Mouse (Mus musculus) hindbrain, embryonic 12.5 days (tissue): Measurements from ENCODE around the gene Pdcd2l. TPM values are rescaled to one million over a fixed set of nuclear protein-coding genes. Genes with fewer than 3 reads are reported as not detected.

Experiments
- ATAC-seq: fragments of 200-750 bp; cut with Nextera tagmentation; 2 replicates; pipeline ENCODE4 v1.8.0; 2017; ENCODE audit warnings: moderate TSS enrichment; ENCODE audit not compliant: low FRiP score
- H3K27ac ChIP-seq: fragments of 300-500 bp; sonication (generic); 2 replicates; pipeline ENCODE4 v1.5.1; 2016; ENCODE audit warnings: mild to moderate bottlenecking
- H3K27me3 ChIP-seq: fragments of 300-500 bp; sonication (generic); 2 replicates; pipeline ENCODE4 v1.6.1; 2016; ENCODE audit warnings: mild to moderate bottlenecking
- H3K36me3 ChIP-seq: fragments of 300-500 bp; sonication (generic); 2 replicates; pipeline ENCODE4 v1.6.1; 2016; ENCODE audit warnings: mild to moderate bottlenecking
- H3K4me1 ChIP-seq: fragments of 300-500 bp; sonication (generic); 2 replicates; pipeline ENCODE4 v1.6.1; 2016
- H3K4me2 ChIP-seq: fragments of 300-500 bp; sonication (generic); replicated peaks from 2 replicates; pipeline ENCODE4 v1.6.1; 2016; ENCODE audit warnings: mild to moderate bottlenecking
- H3K4me3 ChIP-seq: fragments of 300-500 bp; sonication (generic); 2 replicates; pipeline ENCODE4 v1.5.1; 2016; ENCODE audit warnings: mild to moderate bottlenecking
- H3K9ac ChIP-seq: fragments of 300-500 bp; sonication (generic); 2 replicates; pipeline ENCODE4 v1.6.1; 2016; ENCODE audit warnings: mild to moderate bottlenecking, moderate library complexity
- H3K9me3 ChIP-seq: fragments of 300-500 bp; sonication (generic); replicated peaks from 2 replicates; pipeline ENCODE4 v1.6.1; 2016; ENCODE audit warnings: mild to moderate bottlenecking
- WGBS: fragments of 180-500 bp; shearing (Covaris S2); methylation state at CpG from one replicate; pipeline ENCODE4 v1.1.7; 2016; 5-methylcytosine and 5-hydroxymethylcytosine counted together
- polyA plus RNA-seq: library from polyadenylated mRNA; unstranded; fragments of >200 nt; fragmentation: Nextera tagmentation; extraction: Ambion mirVana; gene quantifications from 2 replicates; pipeline ENCODE4 v1.2.1, GENCODE M21; 2016

Gene Pdcd2l
- polyA plus RNA-seq, 1 experiment from 2014 or later: 68.1 TPM

- Histone ChIP-seq H3K27ac (peak overlapping the region; percentile 87), H3K4me3 (peak overlapping the region; percentile 92), H3K4me2 (peak overlapping the region; percentile 86), H3K4me1 (peaks cover 12% of the 10 kb centered on the region), H3K27me3 (no peaks in the 10 kb centered on the region), H3K9ac (peak overlapping the region; percentile 94), H3K36me3 (peaks cover 18% of the 10 kb centered on the region), H3K9me3 (no peaks in the 10 kb centered on the region)
- under 1% methylated on average over 54 of the region's 54 CpGs for WGBS
- ATAC-seq: peak; percentile 87
Observed at GRCm38 (mm10) chr7:34167766-34168469, 28.5 kb downstream of the Pdcd2l start.

DNA sequence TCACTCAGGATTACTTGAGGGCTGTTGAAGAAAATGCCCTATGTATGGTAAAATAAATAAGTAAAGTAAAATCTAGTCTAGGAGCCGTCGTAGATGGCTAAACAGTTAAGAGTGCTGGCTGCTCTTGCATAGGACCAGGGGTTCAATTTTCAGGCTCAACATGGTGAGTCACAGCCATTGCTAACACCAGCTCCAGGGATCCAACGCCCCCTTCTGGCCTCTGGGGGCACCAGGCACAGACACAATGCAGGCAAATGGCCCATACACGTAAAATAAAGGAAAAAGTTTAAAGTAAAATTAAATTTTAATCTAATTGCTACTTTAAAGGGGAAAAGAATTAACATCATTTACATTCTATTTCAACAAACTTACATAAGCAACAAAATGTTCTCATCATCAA lies 29.6 kb downstream of the Pdcd2l start:
- no peak overlapping the region for H3K27ac ChIP-seq
- no peak overlapping the region for H3K9ac ChIP-seq
- WGBS: 58% methylated on average over 4 of the region's 4 CpGs
- H3K27me3 ChIP-seq: no peaks in the 10 kb centered on the region
- H3K4me1 ChIP-seq: peaks cover 12% of the 10 kb centered on the region
- H3K36me3 ChIP-seq: peaks cover 28% of the 10 kb centered on the region
- no peak overlapping the region for H3K4me3 ChIP-seq
- no peaks in the 10 kb centered on the region for H3K9me3 ChIP-seq
- no peak for ATAC-seq
- H3K4me2 ChIP-seq: peak overlapping the region; percentile 15; the same call in 1 of the 2 replicates

DNA sequence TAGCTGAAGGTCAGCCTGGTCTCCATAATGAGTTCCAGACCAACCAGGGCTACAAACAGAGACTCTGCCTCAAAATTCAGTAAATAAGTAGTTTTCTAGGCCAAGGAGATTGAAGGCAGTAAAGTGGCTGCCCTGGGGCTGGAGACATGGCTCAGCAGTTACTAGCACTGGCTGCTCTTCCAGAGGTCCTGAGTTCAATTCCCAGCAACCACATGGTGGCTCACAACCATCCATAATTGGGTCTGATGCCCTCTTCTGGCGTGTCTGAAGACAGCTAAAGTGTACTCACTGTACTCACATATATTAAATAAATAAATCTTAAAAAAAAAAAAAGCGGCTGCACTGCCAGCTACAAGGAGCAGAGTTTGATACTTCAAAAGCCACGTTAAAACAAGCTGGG lies 30.5 kb downstream of the Pdcd2l start:
- Histone ChIP-seq H3K36me3 (peaks cover 36% of the 10 kb centered on the region), H3K9ac (no peak overlapping the region), H3K9me3 (no peaks in the 10 kb centered on the region), H3K4me2 (no peak overlapping the region), H3K27ac (no peak overlapping the region), H3K27me3 (no peaks in the 10 kb centered on the region), H3K4me3 (no peak overlapping the region), H3K4me1 (peaks cover 12% of the 10 kb centered on the region)
- no peak for ATAC-seq
- 79% methylated on average over 3 of the region's 3 CpGs for WGBS

DNA sequence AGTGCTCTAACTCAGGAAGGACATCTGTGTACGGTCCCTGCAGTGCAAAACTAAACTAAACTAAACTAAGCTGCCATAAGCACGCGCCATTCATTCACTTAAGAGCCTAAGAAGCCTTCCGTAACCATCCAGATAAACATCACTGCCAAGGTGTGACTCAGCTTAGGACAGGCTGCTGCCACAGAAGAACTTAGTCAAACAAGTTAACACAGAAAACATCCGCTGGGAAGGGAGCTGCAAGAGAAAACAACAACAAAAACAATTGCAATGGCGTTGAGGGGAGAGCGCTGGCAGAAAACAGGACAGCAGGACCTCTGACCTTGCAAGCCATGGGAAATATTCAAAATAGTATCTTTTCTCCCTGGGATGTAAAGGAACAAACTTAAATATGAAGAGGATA lies 31.8 kb downstream of the Pdcd2l start:
- WGBS: 90% methylated on average over 7 of the region's 7 CpGs
- H3K9me3 ChIP-seq: no peaks in the 10 kb centered on the region
- H3K4me3 ChIP-seq: no peak overlapping the region
- ATAC-seq: no peak
- no peak overlapping the region for H3K9ac ChIP-seq
- H3K27ac ChIP-seq: no peak overlapping the region
- H3K27me3 ChIP-seq: no peaks in the 10 kb centered on the region
- peaks cover 48% of the 10 kb centered on the region for H3K36me3 ChIP-seq
- peaks cover 12% of the 10 kb centered on the region for H3K4me1 ChIP-seq
- no peak overlapping the region for H3K4me2 ChIP-seq

- Histone ChIP-seq H3K27me3 (no peaks in the 10 kb centered on the region), H3K4me3 (no peak overlapping the region), H3K9me3 (no peaks in the 10 kb centered on the region), H3K36me3 (peaks cover 93% of the 10 kb centered on the region), H3K4me2 (no peak overlapping the region), H3K9ac (no peak overlapping the region), H3K27ac (no peak overlapping the region), H3K4me1 (no peaks in the 10 kb centered on the region)
- ATAC-seq: no peak
- 88% methylated on average over 3 of the region's 3 CpGs for WGBS
Observed at GRCm38 (mm10) chr7:34159167-34159566, 37.3 kb downstream of the Pdcd2l start.

- Histone ChIP-seq H3K9me3 (no peaks in the 10 kb centered on the region), H3K4me1 (no peaks in the 10 kb centered on the region), H3K9ac (no peak overlapping the region), H3K27me3 (no peaks in the 10 kb centered on the region), H3K36me3 (peaks cover 95% of the 10 kb centered on the region), H3K27ac (no peak overlapping the region), H3K4me2 (no peak overlapping the region), H3K4me3 (no peak overlapping the region)
- 99% methylated on average over 3 of the region's 3 CpGs for WGBS
- no peak for ATAC-seq
Observed at GRCm38 (mm10) chr7:34157994-34158393, 38.5 kb downstream of the Pdcd2l start.

- WGBS: 91% methylated on average over 4 of the region's 4 CpGs
- Histone ChIP-seq H3K4me2 (no peak overlapping the region), H3K4me3 (no peak overlapping the region), H3K9ac (no peak overlapping the region), H3K27ac (no peak overlapping the region), H3K4me1 (no peaks in the 10 kb centered on the region), H3K27me3 (no peaks in the 10 kb centered on the region), H3K9me3 (no peaks in the 10 kb centered on the region), H3K36me3 (peaks cover 95% of the 10 kb centered on the region)
- ATAC-seq: no peak
Observed at GRCm38 (mm10) chr7:34147193-34147592, 49.3 kb downstream of the Pdcd2l start.

- no peak overlapping the region for H3K4me2 ChIP-seq
- peaks cover 61% of the 10 kb centered on the region for H3K36me3 ChIP-seq
- H3K9ac ChIP-seq: no peak overlapping the region
- no peak overlapping the region for H3K4me3 ChIP-seq
- H3K27me3 ChIP-seq: no peaks in the 10 kb centered on the region
- WGBS: 95% methylated on average over 13 of the region's 13 CpGs
- H3K4me1 ChIP-seq: no peaks in the 10 kb centered on the region
- ATAC-seq: no peak
- H3K9me3 ChIP-seq: no peaks in the 10 kb centered on the region
- no peak overlapping the region for H3K27ac ChIP-seq
Observed at GRCm38 (mm10) chr7:34141123-34141522, 55.3 kb downstream of the Pdcd2l start.

GRCm38 (mm10) chr7:34139493-34139892 lies 57.0 kb downstream of the Pdcd2l start:
- 93% methylated on average over 6 of the region's 6 CpGs for WGBS
- Histone ChIP-seq H3K9ac (no peak overlapping the region), H3K4me2 (no peak overlapping the region), H3K27me3 (no peaks in the 10 kb centered on the region), H3K4me1 (no peaks in the 10 kb centered on the region), H3K9me3 (no peaks in the 10 kb centered on the region), H3K27ac (no peak overlapping the region), H3K36me3 (peaks cover 46% of the 10 kb centered on the region), H3K4me3 (no peak overlapping the region)
- no peak for ATAC-seq

Other genes starting within 250 kb of the Pdcd2l start
- gene Scgb2b27, start 182.7 kb downstream of the Pdcd2l start, polyA plus RNA-seq: not detected in 2 replicates
- not detected in 2 replicates for gene Scgb1b27, start 175.2 kb downstream of the Pdcd2l start, polyA plus RNA-seq
- gene Scgb1b30, start 101.2 kb downstream of the Pdcd2l start, polyA plus RNA-seq: not detected in 2 replicates
- gene Wtip, start 63.4 kb downstream of the Pdcd2l start, polyA plus RNA-seq: 4.1 and 6.2 TPM in 2 replicates
- 220 and 226 TPM in 2 replicates for gene Uba2, start 27.1 kb downstream of the Pdcd2l start, polyA plus RNA-seq
- 239 and 241 TPM in 2 replicates for gene Gpi1, start 33.7 kb upstream of the Pdcd2l start, polyA plus RNA-seq
- not detected in 2 replicates for gene Gm6096, start 54.4 kb upstream of the Pdcd2l start, polyA plus RNA-seq
- 34.3 and 35.8 TPM in 2 replicates for gene 4931406P16Rik, start 116.9 kb upstream of the Pdcd2l start, polyA plus RNA-seq
- gene Lsm14a, start 196.7 kb upstream of the Pdcd2l start, polyA plus RNA-seq: 91.6 and 94.8 TPM in 2 replicates